Mouse (Mus musculus): ENCODE results near the gene 1110012L19Rik.
"Not testable (repeated sequence)": the region's sequence is repeated elsewhere in the genome, so short reads cannot be mapped to it uniquely, and the experiment has no call there.

- TF ChIP-seq POLR2A (IDR thresholded peaks at IDR 0.05; ENCODE audit: low read depth, low read length); CTCF (IDR thresholded peaks at IDR 0.05; ENCODE audit: borderline replicate concordance, insufficient read depth, low read length): not testable (repeated sequence)
These were observed 11.1 kb upstream of the 1110012L19Rik start for GRCm38 (mm10) chrX:70374469-70375110.
